Mouse (Mus musculus) embryo, embryonic 11.5 days (tissue): Measurements from ENCODE around the gene Cwc27.
A peak's percentile ranks its signal among the peaks of the same experiment; 100 is the strongest.

Experiments
- DNase-seq: peaks from one replicate; pipeline ENCODE4 v3.0.0-alpha.2; 2012; ENCODE audit warnings: low read depth, low spot score

Cwc27 gene

DNA sequence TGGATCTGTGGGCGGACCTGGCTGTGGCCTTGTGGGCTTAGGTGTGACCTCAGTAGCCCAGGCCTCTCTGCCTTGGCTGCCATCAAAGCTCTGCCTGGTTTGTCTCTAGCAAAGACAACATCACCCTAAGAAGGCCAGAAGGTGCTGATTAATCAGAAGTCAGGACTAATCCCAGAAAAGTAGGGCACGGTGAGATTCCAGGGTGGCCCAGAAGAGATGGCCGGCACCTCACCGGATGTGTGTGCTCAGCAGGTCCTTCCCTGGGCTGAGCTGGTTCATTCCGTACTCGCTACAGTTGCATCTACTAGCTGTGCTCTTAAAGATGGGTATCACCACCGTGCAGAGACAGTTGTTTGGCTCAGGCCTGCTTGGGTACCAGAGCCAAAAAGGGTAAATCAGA lies 201.8 kb downstream of the Cwc27 start:
- no peak for DNase-seq

DNA sequence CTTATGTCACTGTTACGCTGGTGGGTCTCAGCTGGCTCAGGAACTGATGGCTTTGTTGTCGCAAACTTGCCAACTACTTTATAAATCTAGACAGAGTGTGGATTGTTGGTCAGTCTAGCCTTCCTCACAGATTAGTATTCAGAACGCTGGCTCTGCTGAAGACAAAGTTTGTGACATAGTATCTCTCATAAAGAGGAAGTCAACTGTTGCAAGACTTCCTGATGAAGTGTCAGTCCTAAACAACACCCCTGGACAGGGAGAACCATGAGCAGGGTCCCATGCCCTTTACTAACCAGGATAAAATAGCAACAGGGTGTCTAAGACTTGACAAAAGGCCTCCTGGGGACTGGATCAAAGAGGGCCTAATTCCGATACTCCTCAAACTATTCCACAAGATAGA lies 205.6 kb downstream of the Cwc27 start:
- no peak for DNase-seq

DNA sequence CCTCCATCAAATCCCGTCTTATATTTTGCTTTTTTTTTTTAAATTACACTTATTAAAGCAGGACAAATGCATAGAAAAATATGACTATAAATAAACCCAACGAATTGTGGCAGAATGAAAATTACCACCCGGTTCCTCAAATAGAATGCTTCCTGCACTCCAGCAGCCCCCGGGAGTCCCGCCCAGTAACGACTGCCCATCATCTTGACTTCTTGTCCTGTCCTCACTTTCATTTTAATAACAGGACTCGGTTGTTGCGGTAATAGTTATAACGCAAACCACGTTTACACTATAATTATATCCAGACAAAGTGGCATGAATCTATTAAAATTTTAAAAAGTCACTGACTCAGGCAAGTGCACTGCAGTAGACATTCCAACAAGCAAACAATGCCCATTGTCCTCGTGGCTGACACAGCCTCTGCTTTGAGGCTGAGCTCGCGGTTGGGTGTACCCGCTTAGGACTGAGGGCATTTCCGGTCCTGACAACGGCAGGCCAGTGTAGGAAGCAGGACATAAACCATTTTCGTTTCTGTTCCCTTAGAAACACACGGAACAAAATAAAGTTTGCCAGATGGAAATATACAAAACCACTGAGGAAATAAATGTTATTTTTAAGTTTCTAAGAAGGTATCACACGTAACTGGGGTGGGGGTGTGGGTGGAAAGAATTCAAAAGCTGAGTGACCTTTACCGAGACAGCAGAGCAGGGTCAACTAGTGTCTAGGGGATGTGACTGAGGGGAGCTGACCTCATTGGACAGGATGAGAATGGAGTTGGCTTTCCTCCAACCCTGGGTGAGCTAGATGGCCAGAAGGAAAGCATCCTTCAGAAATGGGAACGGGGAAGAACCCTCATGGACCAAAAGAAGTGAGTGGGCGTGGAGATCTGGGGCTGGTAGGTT lies 206.5 kb downstream of the Cwc27 start:
- no peak for DNase-seq

DNA sequence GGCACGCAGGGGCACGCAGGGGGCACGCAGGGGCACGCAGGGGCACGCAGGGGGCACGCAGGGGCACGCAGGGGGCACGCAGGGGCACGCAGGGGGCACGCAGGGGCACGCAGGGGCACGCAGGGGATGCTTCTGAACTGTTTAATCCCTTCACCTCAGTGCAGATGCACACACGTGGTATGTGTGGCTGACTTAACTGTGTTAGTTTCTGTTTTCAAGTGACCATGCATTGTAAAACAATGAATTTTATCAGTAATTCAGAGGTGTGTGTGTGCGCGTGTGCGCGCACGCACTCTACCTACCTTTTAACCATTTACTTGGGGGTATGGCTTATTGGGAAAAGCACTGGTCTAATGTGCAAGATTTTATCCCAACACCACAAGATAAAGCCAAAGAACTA lies 208.4 kb downstream of the Cwc27 start:
- DNase-seq, result no peak

DNA sequence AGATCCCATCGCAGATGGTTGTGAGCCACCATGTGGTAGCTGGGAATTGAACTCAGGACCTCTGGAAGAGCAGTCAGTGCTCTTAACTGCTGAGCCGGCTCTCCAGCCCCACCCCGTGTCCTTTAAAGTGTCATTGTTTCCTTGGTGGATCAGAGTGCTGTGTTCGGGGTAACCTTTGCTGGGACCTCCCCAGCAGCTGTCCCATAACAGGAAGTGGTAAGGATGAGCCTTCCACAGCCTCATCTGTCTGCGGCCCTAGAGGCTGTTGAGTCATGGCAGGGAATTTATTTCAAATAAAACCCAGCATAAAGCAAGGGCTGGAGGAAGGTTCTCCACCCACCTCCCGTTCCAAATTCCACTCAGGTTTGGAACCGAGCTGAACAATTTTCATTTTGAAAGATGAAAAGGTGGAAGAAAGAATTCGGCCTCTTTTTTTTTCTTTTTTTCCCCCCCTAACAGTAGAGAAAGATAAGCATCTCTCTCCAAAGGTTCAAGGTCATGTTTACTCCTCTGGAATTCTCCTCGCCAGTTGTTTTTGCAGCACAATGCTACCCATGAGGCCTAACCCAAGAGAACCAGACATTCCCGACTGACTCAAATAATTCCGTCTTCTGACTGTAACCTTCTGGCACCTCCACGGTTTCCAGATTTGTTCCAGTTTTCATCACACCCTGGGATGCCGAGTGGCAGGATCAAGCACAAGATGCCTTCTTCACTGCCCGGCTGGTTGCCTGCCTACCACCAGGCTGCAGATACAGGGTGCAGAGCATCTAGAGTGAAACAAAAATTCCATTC lies 210.0 kb downstream of the Cwc27 start:
- DNase-seq, result no peak

DNA sequence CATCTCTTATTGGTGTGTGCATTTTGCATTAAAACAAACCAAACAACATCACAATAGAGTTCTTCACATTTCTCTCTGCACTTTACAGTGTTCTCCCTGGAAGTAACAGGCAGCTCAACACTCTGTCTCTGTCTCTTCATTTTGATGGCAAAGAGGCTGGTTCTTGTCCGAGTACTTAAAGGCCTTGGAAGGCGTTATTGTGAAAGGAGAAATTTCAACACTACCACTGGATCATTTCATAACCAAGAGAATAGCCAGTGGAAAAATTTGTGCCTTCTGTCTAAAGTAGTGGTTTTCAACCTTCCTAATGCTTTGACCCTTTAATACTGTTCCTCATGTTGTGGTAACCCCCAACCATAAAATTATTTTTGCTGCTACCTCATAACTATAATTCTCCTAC lies 211.8 kb downstream of the Cwc27 start:
- DNase-seq, result no peak

DNA sequence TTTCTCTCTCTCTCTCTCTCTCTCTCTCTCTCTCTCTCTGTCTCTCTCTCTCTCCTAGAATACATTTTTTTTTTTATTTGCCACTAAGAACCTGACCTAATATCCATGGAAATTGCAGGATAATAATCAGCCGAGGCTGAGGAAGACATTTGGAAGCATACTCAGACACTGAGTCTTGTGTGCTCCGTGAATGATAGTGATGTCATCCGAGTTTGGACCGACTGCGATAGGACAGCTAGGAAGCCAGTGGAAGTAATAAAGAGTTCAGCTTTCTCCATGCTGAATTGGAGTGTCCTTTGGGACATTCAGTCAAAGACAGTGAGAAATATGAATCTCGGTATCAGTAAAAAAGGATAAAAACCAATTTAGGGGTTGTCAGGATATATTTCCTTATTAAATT lies 214.7 kb downstream of the Cwc27 start:
- no peak for DNase-seq

DNA sequence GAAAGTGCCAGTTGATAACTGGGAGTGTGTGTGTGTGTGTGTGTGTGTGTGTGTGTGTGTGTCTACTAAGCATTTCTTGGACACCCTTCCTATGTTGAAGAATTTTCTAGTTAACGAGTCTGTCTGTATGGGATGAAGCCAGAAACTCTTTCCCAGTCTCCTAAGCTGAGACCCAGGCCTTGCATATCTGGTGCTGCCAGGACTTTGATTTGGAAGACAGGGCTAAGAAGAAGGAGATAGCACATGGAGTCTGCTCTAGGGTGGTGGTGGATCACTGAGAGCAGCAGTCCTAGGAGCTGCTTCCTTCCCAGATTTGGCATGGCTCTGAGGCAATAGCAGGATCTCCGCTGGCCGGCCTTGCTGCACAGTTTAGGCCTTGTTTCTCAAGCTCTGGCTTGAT lies 215.2 kb downstream of the Cwc27 start:
- DNase-seq, result no peak

DNA sequence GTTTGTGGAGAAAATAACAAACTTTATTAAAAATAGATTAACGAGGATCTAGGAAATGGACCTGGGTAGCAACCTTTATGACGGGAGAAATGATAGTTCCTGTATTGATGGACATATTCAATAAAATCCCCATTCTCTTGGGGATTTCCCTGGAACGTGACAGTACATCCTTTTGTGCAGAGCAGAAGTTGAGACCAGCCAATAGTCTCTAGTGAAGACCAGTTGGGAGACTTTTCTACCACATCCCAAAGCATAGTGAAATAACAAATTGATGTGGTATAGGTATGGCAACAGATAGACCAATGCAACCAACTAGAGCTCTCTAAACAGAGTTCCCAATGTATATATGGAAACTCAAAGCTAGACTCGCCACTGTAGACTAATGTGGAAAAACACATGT lies 220.7 kb downstream of the Cwc27 start:
- no peak for DNase-seq

DNA sequence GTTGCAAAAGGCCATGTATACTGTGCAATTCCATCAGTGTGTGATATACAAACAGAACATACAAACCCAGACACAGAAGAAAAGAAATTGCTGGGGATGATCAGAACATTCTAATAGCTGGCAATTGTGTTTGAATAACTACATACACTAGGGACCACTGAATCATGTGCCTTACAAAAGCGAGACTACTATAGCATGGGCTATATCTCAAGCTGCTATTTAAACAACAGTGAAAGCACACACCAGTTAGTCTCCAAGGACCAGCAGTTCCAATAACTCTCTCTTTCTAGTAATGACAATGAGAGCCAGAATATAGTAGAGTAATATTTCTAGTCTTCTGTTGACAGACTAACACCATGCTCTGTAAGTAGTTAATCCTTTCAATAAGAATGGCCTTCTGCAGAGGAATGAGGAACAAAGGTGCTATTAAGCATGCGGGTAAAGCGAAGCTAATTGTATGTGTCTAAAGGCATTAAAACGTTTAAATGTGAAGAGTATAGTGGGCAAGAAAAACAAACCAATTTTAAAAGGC lies 222.1 kb downstream of the Cwc27 start:
- DNase-seq, result no peak

DNA sequence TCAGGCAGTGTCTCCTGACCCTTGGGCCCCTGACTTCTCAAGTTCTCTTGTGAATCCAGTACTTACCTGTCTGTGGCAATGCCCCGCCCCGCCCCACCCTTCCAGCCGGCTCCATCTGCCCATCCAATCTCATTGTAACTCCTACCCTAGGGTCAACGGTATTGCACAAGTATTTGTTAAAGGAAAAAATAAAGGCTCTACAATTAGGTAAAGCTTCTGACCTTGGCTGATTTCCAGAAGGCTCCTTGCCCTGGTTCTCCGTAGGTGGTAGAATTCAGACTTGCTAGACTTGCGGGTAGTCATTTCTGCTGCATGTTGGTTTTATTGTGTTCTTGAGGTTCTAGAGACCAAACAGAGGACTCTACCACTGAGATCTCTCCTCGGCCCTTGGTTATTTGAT lies 226.0 kb downstream of the Cwc27 start:
- no peak for DNase-seq

DNA sequence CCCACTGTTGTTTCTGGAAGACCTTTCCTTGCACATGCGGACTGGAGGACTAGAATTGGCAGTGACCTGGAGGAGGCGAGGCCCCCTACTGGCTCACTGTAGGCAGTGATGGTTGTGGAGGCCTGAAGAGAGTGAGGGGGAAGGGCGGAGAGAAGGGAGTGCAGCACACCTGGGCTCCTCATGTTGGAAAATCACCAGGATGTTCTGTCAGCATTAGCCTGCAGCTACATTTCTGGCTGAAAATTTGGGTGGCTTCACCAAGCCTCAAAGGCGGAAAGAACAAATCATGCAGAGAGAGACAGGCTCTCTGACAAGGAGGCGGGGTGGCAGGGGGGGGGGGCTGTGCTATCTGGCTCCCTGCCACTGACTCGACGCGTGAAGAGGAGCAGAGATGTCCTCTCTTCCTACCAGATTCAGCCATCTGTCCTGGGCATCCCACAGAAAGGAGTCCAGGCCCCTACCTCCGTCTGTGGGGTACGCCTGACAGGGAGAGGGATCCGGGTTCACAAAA lies 226.8 kb downstream of the Cwc27 start:
- DNase-seq, result peak; percentile 37

DNA sequence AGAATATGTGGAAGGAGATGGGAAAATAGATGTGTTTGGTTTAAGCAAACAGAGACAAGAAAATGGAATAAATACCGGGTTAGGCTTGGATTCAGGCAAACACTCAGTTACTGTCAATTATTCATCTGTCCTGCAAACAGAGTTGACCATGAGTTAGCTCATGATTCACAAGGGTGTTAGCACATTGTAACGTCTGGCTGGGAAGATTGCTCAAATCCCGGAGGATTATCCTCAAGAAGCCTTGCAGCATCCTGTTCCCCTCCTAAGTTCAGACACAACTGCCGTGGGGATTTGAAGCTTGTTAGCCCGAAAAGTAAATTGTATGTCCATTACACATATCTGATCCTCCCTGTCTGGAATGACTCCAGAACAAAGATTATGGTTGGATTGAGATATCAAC lies 228.6 kb downstream of the Cwc27 start:
- DNase-seq, result no peak
